Mouse (Mus musculus) spleen, postnatal 14 days (tissue): ENCODE results near the gene Cngb1.
A peak's percentile ranks its signal among the peaks of the same experiment; 100 is the strongest.
"Not testable (repeated sequence)": the region's sequence is repeated elsewhere in the genome, so short reads cannot be mapped to it uniquely, and the experiment has no call there.

Experiments used
- DNase-seq, 2 experiments: peaks; one replicate each; pipeline ENCODE4 v3.0.0; 2021 to 2022; ENCODE audit warnings: low spot score in 2 of 2

Gene Cngb1

DNA sequence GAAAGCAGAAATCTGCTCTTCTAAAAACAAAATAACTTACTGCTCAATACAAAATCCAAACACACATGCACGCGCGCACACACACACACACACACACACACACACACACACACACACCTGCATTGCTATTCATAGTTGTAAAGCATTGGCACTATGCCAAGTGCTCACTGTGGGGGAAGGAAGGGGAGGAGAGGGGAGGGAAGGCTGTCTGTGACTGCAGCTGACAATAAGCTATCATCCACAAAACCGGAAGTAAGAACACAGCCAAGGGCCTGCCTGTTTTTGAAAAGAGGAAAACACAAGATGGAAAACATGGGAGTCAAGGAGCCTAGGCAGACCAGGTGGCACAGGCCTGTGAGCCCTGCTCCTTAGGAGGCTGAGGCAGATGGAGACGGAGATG lies 61.2 kb downstream of the Cngb1 start:
- DNase-seq: peak in 1 of 2 experiments; percentile 40

DNA sequence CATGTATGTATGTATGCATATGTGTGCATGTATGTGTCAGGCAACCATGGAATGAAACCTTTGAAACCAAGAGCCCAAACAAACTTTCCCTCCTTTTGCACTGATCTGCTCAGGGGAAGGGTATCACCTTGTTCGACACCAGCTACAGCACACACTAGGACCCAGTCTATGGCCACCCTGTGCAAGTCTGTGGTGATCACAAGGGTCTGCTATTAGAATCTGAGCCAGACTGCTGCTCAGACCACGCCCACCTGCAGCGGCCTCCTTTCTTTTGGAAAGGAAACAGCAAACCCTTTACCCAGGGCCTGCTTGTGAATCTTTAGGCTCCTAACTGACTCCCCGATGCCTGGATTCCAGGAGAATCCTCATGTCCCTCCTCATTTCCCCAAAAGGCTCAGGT lies 62.5 kb downstream of the Cngb1 start:
- DNase-seq: no peak

DNA sequence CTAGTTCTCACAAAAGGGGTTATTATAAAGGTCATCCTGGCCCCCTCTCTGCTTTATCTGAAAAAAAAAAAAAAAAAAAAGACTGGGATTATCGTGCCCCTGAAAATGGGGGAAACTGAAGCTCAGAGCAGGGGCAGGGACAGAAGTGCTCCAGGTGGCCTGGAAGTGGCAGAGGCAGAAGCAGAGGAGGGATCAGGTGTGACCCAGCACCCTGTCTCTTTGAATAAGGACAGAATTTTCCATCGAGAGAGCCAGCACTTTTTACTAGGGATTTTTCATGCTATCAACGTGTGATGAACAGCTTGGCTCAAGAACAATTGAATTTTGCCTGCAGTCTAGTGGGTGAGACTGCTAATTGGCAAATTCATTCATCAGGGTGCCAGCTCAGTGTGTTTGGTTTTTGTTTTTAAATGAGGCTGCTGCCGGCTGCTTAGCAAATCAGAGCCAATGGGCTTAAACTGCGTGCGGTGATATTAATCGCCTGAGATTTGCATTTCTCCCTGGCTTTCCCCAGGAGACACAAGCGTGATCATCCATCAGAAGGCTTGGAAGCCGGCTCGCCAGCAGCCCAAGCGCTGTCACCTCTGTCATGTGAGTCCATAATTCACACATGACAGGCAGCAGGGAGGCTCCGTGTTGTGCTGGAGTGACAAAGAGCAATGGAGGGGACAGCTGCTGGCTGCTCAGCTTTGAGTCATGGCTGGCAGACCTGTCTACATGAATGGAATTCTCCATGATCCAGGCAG lies 63.4 kb downstream of the Cngb1 start:
- no peak for DNase-seq

DNA sequence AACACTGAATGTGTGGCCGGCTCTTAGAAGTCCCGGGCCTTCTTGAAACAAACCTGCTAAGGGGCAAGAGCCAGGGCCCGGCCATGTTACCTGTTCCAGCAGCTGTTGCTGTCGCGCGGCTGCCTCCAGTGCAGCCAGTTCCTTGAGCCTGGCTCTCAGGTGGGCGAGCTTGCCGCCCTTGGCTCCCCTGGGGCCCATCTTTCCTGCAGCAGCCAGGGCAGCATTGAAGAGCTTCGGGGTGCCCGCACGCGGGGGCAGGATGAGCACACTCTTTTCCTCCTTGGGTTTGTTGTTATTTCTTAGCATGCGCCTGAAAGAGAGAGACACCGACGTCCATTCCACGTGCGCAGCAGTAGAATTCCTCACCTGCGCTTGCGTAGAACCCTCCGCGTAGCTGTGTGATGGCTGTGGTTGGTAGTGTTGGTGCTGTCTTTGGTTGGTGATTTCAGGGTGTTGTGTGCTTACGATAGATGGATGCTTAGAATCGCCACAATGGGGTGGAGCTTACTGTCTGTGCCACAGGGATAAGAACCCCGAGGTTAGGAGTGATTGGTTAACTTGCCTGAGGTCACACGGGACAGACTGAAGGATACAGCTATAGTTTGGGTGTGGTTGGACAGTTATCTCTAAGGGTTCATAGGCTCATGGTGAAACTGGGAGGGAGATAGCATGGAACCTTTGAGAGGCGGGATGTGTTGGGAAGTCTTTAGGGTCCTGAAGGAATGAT lies 64.1 kb downstream of the Cngb1 start:
- DNase-seq: no peak

DNA sequence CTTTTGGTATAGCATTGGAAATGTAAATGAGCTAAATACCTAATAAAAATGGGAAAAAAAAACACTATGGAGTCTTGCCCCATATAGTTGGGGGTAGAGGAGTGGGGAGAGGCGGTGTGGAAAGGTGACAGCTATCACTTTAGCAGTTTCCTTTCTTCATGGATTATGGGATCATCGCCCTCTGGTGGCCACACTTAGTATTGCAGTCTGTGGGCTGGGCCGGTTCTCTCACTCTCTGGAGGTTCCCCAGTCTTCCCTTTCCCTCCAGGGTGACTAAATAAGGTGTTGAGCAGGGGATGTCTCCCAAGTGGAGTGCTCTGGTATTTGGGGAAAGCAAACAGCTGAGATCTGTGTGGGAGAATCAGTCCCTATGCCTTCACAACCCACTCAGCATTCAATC lies 70.7 kb downstream of the Cngb1 start:
- DNase-seq: peak; percentile 49 to 70

DNA sequence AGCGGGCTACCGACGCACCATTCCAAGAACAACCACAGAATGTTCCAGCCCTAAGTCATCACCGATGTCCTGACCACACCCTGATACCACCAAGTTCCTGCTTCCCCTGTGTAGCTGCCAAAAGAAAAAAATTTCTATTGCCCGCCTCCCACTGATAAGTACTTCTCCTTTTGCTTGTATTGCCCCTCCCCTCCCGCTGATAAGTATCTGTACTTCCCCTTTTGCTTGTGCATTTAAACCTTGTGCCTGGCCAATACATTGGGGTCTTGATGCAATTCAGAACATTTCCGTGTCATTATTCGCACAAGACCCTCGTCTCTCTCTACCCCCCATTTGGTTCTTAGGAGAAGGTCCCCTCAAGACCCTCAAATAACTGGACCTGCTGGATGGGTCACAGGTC lies 76.3 kb downstream of the Cngb1 start:
- DNase-seq: not testable (repeated sequence)

DNA sequence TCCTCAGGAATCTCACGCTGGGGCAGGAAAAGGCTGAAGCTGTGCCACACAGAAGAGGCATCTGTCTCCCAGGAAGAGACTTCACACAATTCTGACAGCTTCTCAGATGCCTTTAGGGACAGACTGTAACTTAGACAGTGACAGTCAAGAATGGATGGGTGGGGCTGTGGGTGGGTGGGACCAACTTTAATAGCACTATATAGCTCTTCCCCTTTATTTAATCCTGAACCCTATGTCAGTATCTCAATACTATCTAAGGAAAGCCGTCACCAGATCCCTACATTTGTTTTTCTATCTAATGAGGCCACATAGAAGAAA lies 79.3 kb downstream of the Cngb1 start:
- no peak for DNase-seq

DNA sequence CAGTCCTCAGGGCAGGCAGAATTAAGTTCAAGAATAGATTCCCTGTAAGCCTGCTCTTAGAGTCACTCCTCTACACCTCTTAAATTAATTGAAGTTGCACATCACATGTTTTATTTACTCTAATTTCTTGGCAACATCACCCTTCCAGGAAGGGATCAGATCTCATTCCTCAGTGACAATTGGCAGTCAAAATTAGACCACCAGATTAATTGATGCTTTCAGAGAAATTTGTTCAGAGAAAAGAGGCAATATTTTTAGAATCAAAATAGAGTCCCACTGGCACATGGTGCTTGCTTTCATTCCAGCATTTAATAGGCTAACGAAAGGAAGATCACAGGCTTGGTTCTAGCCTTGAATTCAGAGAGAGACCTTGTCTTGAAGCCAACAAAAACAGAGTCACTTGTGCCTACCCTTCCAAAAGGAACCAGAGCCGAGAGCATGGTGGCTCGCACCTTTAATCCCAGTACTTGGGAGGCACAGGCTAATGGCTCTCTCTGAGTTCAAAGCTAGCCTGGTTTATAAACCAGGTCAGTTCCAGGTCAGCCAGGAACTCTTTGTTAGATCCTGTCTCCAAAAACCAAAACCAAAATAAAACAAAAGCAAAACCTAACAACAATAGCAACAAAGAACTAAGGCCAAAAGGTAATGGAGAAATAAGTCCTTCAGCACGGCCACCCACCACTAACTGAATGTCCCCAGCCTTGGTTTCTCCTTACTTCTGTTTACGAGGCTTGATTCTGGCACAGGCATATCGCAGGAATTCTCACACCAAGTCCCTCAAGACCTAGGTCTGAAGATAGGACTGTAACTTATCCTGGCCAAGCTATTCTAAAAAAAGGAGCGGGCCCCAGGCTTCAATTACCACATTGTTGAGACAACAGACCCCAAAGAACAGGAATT lies 79.9 kb downstream of the Cngb1 start:
- DNase-seq: no peak

DNA sequence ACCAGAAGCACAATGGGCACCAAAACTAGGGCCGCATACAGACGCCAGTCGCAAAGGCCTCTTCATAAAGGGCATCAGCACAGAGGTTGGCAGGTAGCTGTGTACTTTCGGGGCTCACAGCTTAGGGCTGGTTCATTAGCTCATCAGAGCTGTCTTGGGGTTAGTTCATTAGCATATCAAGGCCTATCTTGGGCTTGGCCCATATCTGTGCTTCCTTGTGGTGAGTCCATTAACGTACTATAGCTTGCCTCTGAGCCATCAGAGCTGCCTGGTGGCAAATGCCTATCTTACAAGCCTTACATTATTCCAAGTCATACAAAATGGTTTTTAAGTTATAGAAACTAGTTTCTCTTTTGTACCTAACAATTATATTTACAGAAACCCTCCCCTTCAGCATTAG lies 82.4 kb downstream of the Cngb1 start:
- no peak for DNase-seq

DNA sequence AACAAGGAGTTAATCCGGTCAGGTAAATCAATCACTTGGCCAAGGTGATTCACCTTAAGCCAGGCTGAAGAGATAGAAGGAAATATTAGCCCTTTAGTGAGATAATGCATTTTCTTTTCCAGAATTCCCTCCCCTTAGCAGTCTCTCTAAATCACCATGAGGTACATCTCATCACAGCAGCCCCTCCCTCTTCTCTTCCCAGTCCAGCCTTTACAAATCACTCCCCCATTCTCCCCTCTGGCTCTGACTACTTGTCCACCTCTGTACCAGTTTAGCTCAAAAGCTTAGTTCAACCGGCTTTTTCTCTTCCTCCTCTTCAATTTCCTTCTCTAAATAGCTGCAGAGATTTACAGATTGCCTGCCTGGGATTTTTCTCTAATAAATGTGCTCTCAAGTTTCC lies 85.3 kb downstream of the Cngb1 start:
- no peak for DNase-seq

DNA sequence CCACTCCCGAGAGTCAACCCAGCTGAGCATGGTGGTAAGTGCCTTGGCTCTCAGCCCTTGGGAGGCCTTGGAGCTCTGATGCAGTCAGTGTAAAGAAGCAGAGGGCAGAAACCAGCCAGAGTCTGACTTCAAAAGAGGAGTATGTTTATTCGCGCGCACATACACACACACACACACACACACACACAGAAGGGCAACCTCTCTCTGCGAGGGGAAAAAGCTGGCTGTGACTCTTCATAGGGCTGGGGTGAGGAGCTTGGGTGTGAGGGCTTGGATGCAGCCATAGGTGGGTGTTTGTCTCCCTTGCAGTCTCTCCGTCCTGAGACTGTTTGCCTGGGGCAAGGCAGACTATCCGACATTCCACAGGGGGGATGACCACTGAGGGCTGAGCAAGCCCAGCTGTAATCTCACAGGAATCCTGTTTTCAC lies 85.8 kb downstream of the Cngb1 start:
- DNase-seq: no peak

DNA sequence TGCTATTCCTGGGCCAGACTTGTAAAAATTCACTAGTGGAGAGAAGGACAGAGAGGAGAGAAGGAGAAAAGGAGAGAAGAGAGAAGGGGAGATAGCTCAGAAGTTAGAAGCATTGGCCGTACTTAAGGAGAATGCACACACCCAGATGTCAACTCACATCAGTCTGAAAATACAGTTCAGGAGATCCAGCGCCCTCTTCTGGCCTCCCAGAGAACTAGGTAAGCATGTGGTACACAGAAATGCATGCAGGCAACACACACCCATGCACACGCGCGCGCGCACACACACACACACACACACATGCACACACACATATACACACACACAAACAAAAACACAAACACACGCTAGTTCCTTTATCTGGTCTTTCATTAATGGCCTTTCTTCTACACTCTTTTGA lies 86.8 kb downstream of the Cngb1 start:
- no peak for DNase-seq

DNA sequence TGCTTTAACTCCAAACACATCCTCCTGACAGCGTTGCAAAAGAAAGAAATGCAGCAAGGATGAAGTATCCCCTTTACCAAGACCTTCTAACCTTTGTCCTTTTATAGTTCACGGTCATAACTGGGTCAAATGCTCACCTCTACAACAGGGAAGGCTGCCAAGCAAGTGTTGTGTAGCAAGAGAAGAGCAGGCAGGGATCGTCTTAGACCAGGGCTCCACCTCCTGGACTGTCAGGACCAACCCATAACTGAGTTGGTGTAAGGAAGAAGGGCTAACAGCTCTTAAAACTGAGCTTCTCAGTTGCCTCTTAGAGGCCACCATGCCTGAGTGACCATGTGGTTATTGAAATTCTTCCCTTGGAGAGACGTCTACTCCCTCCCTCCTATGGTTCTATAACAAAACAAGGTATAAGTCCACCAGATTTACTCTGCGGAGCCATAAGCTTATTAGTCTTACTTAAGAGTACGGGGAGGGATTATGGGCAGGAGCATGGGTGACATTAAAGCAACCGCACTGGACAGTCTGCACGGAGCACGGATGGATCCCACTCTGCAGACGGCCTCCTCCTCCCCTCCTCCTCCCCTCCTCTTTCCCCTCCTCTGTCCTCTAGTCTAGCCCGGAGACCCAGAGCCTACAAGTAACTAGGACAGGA lies 90.5 kb downstream of the Cngb1 start:
- DNase-seq: no peak

DNA sequence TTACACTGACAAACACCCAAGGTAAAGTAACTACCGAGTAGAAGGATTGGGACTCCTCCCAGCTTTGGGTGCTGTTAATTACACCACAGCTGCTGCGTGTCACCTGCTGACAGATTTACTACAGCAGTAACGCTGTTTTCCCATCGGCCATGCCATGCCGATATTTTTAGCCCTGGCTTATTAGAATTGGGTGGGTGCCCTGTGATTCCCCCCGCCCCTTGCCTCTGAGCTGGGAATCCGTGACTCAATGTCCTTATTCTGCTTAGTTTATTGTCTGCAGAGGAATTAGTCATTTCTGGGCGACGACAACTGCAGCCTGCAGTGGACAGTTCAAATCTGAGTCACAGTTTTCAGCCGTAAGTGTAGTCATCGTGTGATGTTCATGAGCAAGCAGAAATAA lies 96.5 kb downstream of the Cngb1 start:
- no peak for DNase-seq

DNA sequence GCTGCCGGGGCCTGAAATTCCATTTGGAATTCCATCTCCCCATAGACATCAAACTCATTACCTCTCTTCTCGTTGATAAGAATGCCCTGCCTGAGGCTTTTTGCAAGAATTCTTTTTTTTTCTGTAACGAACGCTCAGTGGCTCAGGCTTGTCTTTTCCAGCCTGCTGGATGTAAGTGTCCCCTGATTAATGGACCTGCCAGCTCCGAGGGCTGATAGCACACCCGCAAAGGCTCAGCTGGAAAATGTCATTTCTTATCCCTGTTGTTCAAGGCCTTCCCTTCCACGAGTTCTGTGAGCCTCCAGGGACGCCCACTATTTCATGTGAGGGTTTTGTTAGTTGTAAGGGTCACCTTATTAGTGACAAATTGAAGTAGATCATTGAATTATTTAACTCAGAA lies 100.4 kb downstream of the Cngb1 start:
- DNase-seq: no peak

DNA sequence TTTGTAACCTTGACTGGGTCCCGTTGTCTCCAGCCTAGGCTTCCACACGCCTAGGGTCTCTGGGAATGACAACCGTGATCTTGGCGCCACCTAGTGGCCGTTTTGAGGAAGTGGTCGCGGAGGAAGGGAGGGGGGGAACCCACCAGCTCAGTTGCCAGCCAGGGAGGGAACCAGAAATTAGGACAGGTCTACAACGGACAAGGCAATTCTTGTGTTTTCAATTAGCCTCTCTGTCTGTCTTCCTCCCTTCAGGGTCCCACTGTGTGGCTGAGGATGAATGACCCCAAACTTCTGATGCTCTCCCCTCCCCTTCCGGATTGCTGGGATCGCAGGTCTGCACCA lies 102.4 kb downstream of the Cngb1 start:
- DNase-seq: peak; percentile 33 to 51

DNA sequence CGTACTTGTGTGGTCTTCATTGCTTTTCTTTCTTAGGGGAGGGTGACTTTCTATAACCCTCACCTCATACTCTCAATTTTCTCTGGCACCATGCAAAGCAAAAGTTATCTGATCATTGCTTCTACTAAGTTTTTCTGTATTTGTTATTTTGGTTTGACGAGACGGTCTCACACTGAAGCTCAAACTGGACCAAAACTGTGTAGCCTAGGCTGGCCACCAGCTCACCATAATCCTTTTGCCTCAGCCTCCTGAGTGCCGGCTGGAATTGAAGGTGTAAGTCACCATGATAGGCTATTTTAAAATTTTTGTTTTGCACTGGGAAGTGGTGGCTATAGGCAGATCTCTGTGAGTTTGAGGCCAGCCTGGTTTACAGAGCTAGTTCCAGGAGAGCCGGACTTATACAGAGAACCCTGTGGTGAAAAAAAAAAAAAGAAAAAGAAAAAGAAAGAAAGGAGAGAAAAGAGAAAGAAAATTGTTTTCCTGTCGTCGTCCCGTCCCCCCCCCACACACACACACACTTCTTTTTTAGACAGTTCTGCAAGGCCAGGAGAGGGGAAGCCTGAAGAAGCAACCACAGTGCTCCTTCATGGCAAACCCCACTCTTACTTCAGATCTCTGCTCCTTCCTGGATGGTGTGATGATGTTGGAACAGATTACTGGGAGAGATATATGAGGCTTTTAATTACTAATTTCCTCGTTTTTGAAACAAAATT lies 102.9 kb downstream of the Cngb1 start:
- no peak for DNase-seq

DNA sequence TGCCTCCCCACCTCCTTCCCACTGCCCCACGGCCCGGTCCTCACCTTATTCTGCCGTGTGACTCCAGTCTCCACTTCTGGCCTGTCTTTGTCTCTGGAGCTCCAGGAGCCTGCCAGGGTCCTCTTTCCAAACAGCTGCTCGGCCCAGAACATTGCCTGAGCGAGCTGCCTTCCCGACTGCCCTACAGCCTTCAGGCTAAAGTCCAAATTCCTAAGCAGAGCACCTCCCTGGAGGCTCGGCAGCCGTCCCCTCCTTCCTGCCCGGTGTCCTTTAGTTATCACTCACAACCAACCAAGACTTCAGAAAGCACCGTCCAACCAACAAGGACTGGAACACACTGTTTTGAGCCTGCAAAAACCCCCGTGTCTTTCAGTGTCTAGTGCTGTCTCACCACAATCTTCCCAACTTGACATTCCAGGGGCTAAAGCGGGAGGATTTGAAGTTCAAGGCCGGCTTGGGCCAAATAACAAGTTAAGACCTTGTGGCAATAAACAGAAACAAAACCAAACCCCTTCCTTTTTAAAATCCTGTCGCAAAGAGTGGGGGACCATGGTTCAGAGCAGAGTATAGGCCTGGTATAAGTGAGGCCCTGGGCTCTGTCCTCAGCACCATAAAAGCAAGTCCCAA lies 103.6 kb downstream of the Cngb1 start, which contains the start of gene Kifc3:
Gene Kifc3 (minus strand): TSS at position 164 of the 627 bp plus-strand sequence.
- no peak for DNase-seq

DNA sequence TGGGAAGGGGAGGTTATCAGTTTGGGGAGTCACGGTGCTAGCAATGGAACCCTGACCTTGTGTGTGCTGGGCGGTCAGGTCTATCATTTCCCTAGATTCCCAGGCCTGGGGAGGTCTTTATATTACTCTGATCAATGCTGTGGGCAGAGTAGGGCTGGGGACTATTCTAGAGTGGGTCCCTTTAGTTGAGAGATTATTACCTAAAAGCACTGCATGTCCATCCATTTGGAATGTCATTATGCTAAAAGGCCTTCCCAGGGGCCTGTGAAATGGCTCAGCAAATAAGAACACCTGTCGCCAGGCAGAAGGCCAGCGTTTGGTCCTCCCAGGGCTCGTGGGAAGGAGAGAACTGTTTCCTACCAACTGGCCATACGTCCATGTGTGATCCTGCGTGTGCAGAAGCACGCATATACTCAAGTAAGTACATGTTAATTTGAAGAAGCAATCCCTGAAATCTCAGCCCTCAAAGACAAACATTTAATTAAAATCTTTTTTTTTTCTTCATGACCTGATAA lies 104.3 kb downstream of the Cngb1 start:
- DNase-seq: no peak

DNA sequence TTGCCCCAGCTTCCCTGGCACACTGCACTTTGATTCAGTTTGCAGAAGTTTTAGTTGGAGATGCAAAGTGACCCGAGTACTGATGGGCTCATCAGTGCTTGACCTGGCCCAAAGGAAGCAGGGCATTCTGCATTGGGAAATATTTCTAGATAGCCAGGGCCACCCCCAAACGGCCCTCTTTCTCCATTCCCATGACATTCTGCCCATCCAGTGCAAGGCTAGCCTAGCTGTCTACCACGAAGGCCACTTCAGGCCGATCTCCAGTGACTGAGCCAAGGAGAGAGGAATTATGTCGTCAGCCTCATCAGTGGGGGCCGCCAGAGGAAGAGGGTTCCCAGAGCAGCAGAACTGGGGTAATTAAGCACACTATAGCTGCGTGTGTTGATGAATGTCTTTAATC lies 104.9 kb downstream of the Cngb1 start:
- no peak for DNase-seq

DNA sequence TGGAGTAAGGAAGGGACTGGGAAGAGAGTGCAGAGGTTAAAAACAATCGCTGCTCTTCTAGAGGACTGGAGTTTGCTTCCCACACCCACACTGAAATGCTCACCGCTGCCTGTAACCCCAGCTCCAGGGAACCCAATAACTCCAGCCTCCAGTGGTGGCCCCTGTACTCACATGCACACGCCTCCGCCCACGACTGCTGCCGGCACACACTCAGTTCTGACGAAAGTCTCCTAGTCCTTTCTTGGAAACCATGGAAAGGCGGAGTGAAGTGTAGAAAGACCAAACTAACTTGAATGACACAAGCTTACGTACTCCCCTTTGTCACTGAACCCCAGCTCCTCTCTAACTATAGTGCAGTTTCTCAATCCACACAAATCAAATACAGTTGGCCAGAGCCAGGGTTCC lies 106.4 kb downstream of the Cngb1 start:
- no peak for DNase-seq
